Mouse (Mus musculus) left cerebral cortex, postnatal 25 days (tissue): Measurements from ENCODE around the gene Rbm7. TPM values are rescaled to one million over a fixed set of nuclear protein-coding genes. Genes with fewer than 3 reads are reported as not detected.
"Not testable (repeated sequence)": the region's sequence is repeated elsewhere in the genome, so short reads cannot be mapped to it uniquely, and the experiment has no call there.

Source experiments
- DNase-seq, 2 experiments: peaks; one replicate each; pipeline ENCODE4 v3.0.0; 2022; ENCODE audit warnings: low spot score in 2 of 2, mixed read lengths in 1 of 2
- intact Hi-C: fragments of 180-260 bp; cut with DNase I; formaldehyde crosslinking; loops from one replicate; pipeline ENCODE4 v1.15.1; 2025
- total RNA-seq, 2 experiments: library from RNA; stranded (reverse); gene quantifications; 2 replicates each; pipeline ENCODE4 v1.2.3; 2021

The Rbm7 gene
- total RNA-seq = 10 to 100 TPM; 34.3 to 35.5 TPM

DNA sequence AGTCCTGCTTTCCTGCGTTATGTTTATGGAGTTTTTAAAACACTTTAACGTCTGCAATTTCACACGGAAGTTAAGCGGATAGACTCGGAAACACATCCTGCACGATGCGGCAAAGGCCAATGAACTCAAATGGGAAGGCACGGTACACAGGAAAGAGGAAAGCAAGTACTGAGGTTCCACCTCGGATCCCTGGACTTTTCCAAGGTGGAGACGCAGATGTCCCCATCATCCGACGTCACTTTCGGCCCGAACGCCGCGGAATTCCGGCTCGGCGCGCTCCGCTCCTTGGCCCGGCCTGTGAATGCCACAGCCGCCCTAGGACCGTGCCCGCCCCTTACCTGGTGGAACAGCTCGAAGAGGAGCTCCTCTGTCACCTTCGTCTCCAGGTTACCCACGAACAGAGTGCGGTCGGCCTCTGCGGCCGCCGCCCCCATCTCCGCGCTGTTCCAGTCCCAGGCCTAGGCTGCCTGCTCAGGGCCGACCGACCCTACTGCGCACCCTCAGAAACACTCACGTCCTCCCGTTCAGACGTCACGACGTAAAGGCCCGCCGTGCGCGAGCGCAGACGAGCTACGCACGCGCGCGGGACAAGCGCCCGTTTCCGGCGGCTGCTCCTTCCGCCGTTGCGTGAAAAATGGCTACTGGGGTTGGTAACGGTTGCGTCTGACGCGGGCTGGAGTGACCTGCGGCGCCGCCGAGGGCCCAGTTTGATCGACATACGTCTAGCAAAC lies at the start of gene Rbm7, which contains the start of gene Gm5617:
Rbm7 (minus strand) TSS at position 483 of the 731 bp plus-strand sequence.
Gm5617 (plus strand) TSS at position 626 of the 731 bp plus-strand sequence.
- intact Hi-C loops = loop anchor here (1.0 to 2.0 kb wide), 2 partner anchors 15 to 64 kb away; partner anchors contain the start of gene Rexo2
- peak; percentile 93 to 97 for DNase-seq

DNA sequence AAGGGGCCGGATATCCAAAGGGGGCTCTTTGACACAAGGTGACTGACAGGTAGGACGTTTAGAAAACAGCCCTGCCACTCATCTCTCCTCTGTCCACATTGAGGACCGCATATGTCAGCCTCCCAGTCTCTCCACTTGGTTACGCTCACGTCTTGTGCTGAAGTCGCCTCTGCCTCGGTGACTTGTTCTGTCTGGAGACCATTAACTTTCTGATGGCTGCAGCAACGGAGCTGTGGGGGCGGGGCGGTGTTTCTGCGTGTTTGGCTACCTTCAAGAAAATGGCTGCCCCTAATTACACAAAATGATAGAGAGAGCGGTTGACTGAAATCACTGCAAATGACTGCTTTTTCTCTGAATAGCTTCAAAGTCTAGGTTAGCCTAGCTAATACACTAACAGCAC lies 43.6 kb upstream of the Rbm7 start:
- peak; percentile 3 to 10 for DNase-seq
- intact Hi-C loops = no loop called here

DNA sequence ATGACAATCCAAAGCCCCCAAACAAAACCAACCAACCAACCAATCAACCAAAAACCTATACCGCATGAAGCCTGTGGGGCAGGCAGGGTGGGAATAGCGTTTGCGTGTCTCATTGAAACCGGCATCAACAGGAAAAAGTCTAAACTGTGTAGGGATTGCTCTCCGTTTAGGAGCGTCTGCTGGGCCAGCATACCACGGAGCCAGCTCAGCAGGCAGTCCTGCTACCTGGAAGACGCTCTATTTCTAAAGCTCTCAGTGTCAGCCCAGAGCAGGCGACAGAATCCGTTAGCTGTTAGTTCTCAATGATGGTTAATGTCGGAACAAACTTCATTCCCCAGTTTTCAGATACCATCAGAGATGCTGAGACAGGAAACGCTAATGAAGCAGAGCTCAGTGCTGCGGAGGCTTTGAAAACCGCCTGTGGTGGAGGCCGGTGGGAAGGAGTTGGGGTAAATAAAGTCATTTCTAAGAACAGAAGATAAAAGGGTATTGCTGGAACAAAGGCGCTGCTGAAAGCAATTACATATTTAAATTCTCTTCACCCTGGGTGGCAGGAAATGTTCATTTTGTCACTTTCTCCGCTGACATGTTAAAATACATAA lies 43.0 kb upstream of the Rbm7 start:
- DNase-seq = peak in 1 of 2 experiments; percentile 2
- intact Hi-C loops = no loop called here

DNA sequence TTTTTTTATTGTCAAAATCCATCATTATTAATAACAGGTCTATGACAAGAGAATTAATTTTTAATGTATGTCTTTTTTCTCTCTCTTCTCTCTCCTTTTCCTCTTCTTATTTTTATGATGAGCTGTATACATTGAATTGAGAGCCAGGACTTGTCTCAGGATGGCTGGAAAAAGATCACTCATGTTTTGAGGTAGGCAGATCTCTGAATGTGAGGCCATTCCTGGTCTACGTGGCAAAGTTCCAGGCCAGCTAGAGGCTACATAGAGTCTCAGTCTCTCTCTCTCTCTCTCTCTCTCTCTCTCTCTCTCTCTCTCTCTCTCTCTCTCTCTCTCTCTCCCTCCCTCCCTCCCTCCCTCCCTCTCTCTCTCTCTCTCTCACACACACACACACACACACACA lies 42.5 kb upstream of the Rbm7 start:
- DNase-seq, intact Hi-C loops: not testable (repeated sequence)

DNA sequence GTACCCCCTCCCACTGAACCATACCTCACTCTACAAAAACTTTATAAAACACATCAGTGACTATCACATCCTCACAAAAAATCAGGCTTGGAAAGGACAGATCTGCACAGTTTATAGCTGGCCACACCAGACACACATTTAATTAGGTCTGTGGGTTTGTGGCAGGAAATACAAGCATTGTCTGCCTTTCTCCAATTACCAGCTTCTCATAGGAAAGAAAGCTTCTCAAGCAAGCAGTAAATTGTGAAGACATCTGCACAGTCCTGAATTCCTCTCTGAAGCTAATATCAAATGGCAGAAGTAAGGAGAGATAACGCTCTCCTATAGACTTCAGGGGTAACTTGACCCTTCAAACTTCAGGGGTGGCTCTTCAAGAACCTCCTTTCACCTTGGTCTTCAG lies 41.3 kb upstream of the Rbm7 start:
- no peak for DNase-seq
- intact Hi-C loops = no loop called here

DNA sequence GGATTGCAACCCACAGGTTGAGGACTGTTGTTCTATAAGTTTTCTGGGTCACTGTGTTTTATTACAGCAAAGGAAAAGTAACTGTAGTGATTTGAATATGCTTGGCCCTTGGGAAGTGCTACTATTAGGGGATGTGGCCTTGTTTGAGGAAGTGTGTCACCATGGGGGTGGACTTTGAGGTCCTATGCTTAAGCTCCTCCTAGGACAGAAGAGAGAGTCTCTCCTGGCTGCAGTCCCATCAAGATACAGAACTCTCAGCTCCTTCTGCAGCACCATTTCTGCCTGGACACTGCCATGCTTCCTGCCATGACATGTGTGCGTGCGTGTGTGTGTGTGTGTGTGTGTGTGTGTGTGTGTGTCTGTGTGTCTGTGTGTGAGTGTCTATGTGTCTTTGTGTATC lies 37.6 kb upstream of the Rbm7 start:
- no peak for DNase-seq
- intact Hi-C loops = no loop called here

DNA sequence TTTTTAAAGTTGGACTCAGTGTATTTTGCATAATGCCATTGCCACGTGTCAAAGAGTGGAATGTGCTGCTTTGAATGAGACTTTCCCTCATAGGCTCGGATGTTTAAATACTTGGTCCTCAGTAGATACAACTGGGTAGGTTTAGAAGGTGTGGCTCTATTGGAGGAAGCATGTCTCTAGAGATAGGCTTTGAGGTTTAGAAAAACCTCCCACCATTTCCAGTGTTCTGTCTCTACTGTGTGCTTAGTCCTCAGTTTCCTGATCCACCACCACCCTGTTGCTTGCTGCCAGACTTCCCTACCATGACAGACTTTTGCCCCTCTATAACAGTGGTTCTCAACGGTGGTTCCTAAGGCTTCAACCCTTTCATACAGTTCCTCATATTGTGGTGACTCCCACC lies 37.1 kb upstream of the Rbm7 start:
- no peak for DNase-seq
- intact Hi-C loops = no loop called here

DNA sequence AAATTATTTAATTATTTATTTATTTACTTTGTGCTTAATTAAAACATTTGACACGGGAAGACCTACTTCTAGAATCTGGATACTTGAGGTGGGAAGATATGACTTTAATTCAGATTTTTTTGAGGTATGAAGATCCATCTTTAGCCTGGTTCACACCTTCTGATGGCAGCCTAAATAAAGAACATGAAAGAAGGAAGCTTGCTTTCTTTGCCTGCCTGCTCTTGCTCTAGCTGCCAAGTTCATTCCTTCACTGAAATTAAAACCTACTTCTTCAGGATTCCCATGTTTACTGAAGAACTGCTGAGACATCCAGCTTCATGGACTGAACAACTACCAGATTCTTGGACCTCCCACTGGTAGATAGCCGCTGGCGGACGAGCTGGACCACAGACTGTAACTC lies 36.2 kb upstream of the Rbm7 start:
- DNase-seq = peak in 1 of 2 experiments; percentile 71
- intact Hi-C loops = no loop called here

DNA sequence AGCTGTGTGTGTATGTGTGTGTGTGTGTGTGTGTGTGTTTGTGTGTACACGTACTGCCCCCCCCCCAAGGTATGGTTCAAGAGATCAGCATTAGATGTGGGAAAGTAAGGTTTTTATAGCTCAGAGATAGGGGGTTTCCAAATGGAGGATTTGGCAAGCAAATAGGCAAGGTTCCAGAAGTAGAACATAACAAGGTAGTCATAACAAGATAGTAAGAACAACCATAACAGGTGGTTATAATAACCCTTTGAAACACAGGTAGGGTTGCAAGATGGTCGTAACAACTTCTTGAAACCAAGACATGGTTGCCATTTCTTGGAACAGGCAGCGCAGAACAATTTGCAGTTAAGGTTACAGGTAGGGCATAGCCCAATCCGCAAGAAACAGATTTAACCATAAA lies 31.4 kb upstream of the Rbm7 start:
- DNase-seq = no peak
- intact Hi-C loops = no loop called here

DNA sequence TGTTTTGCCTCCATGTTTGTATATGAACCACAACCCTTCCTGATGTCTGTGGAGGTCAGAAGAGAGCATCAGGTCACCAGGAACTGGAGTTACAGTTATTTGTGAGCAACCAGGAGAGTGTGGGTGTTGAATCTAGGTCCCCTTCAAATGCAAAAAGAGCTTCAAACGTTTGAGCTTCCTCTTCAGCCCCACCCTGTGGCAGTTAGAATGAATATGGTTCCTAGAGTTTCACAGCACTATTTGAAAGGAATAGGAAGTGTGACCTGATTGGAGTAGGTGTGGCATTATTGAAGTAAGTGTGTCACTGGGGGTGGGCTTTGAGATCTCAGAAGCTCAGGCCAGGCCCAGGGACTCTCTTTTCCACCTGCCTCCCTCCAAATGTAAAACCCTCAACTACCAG lies 30.5 kb upstream of the Rbm7 start:
- intact Hi-C loops = no loop called here
- DNase-seq = no peak

DNA sequence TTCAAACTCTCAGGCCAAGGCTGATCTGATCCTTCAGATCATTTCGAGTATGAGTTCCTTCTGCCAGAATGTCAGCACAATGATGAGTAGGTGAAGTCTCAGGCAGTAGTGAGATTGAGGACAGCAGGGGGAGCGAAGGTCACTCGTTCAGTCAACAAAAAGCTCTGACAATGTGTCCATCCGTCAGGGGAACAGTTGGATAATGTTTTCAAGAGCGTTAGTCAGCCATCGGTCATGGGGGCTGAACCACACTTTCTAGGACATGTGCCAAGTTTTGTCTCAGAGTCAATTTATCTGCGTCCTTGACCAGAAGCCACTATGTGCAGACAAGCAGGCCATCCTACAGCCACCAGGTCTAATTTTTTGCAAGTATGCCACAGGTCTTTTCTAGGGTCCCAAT lies 25.3 kb upstream of the Rbm7 start:
- intact Hi-C loops, DNase-seq: not testable (repeated sequence)

DNA sequence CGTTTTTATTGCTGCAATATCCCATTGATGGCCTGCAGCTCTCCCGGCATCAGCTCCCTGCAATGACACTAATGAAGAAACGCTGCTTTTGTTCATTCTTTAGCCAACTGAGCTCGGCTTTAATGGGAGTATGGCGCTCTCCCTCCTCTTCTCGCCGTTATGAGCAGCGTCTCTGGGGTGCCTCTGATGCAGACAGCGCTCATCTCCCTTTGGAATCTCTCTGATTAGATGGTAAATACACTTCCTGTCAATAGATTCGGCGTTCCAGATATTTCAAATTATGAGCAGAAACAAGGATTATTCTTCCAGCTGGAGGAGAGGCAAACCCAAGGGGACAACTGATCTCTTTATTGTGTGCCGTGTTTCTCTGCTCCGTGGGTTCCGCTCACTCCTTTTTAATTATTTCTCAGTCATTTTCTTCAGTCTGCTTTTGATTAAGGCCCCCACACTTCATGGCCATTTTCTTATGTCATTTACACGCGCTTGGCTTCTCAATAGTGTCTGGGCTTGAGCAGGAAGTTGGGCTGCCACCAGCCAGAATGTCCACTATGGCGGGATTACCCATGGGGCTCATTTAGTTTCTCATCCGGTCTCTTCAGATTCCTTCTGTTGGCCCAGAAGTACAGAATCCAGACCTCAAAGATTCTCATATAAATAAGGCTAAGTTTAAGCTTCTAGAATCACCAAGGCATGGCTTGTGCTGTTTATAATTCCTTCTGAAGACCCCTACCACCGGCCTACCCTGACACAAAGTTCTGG lies 22.5 kb upstream of the Rbm7 start:
- intact Hi-C loops = no loop called here

DNA sequence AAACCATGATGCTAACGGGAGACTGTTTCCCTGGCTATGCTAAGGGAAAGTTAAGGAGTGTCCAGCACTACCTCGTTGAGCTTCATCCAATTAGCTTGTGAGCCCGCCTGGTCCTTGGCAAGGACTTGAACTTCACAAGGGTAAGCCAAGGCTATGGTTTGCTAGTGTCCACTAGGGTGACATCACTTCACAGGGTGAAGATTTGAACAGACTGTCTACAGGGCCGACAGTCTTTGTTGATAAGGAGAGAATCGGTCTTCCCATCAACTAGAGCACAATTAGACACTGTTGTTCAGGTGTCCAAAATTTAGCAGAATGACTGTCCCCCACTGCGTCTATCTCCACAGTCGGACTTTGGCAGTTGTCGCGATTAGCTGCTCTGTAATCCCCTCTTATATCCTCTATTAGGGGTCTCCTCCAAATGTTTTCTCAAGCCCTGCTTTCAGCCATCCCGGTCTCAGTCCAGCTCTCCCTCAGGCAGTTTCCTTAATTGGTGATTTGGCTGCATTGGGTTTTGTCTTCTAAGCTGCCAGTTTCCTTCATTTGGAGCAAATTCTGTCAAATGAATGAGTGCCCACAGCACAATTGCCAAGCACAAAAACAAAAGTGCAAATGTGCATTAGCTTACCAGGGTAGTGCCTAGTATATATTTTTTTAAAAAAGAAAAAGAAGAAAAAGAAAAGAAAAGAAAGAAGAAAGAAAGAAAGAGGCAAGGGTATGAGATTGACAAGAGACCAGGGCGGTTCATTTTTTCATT lies 21.7 kb upstream of the Rbm7 start:
- intact Hi-C loops = no loop called here
- DNase-seq = no peak

More for the DNA sequence above, 22.5 kb upstream of the Rbm7 start:
- DNase-seq = no peak

DNA sequence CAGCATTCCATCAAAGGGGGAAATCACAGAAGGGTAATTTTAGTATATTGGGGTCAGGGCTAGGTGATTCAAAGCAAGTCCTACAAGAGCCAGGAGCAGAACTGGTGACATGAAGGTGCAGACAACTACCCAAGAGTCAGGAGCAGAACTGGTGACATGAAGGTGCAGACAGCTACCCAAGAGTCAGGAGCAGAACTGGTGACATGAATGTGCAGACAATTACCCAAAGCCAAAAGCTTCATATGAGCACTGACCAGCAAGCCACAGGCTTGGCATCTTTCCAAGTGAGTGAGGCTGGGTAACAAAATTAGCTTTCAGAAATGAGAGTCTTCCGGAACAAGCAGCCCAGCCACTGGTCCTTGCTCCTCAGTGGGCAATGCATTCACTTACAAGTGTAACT lies 20.2 kb upstream of the Rbm7 start:
- DNase-seq = no peak
- intact Hi-C loops = no loop called here

DNA sequence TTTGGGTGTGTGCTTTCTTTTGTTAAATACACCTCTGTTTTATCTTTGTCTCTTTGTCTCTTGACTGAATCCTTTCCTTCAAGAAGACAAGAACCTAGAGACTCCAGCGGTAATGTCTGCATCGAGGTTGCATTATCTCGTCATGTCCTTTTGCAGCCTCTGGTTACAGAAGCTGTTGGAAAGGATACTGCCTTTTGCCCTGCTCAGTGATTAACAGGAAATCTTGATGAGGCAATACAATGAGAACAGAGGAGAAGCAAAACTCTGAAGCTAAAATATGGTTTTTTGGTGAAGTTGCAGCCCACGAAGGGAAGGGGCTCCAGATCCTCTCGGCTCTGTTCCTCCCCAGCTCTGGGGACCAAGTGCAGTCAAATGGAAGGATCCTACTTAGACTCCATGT lies 15.0 kb upstream of the Rbm7 start:
- intact Hi-C loops = no loop called here
- DNase-seq = no peak

DNA sequence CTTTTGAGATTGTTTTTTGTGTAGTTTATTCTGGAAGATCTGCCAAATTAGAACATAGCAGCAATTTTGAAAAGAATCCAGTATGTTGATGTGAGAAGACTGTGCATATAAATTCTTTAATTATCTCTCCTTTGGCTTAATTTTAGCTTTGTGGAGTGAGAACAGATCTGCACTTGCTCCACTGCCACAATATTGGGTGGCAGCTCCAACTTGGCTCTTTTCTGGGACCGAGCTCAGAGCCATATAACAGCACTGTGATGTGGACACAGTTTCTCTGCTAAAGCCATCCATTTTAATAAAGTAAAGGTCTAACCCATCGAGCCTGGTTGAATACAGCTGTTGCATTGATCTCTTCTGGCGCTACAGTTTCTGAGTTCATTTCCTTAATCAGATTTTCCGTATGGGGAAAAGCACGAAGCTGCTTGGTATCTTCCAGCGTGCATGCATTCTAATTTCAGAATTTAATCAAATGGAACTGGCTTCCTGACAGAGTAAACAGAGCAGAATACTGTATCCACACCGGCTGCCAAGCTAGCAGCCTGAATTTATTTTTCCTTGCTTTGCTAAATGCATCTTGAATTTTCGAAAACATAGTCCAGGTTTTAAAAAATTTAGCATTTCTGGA lies 9.8 kb upstream of the Rbm7 start:
- intact Hi-C loops = no loop called here
- DNase-seq = peak; percentile 23 to 45

DNA sequence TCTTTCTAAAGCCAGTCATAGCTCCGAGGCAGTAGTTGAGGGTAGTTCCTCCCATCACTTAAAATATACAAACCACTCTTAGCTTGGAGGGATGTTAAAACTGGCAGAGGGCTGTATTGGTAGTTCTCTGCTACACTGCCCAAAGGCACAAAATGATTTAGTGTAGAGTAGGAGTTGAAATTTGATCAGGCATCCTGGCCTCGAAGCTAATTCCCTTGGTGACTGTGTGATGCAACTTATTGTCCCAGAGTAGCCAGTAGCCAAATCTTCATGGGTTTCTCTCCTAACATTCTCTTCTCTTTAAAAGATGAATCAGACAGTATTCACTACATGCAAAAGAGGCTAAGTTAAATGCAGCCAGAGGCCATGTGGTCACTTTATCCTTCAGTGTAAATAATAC lies 7.9 kb upstream of the Rbm7 start:
- DNase-seq = no peak
- intact Hi-C loops = no loop called here

DNA sequence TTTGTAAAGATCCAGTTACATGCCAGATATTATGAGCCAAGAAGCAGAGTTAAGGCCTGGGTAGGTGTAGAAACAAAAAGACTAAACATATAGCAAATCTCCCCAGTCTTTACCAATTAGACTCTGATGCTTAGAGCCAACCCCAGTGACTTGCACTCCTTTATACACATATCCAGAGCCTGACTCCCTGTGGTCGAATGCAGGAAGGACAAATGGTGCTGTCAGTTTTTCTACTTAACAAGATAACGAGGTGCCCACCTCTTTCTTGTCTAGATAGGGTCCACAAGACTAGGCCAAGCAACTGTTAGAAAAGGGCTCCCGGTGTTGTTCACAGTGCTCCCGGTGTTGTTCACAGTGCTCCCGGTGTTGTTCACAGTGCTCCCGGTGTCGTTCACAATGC lies 6.1 kb upstream of the Rbm7 start:
- DNase-seq = no peak
- intact Hi-C loops = no loop called here

DNA sequence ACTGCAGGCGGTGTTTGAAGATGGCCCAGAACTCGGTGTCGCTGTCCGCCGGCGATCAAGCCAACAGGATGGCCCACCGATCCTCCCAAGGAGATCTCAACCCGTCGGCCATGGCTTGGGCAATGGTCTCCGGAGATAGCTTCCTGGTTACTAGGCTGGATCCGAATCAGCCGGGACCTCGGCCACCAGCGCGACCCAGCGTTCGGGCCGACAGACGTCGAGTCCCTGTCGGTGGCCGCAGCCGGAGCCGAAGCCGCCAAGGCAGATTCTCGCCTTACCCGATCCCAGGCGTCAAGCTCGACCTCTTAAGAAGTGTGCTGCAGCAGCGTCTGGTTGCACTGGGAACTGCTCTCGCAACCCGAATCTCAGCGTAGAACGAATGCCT lies 441 bp upstream of the Rbm7 start:
- no peak for DNase-seq
- intact Hi-C loops = loop anchor here (1.0 to 2.0 kb wide), 2 partner anchors 15 to 63 kb away; partner anchors contain the start of gene Rexo2
